12 mouse cellular contexts compared by ENCODE assay signal in the genomic region with DNA sequence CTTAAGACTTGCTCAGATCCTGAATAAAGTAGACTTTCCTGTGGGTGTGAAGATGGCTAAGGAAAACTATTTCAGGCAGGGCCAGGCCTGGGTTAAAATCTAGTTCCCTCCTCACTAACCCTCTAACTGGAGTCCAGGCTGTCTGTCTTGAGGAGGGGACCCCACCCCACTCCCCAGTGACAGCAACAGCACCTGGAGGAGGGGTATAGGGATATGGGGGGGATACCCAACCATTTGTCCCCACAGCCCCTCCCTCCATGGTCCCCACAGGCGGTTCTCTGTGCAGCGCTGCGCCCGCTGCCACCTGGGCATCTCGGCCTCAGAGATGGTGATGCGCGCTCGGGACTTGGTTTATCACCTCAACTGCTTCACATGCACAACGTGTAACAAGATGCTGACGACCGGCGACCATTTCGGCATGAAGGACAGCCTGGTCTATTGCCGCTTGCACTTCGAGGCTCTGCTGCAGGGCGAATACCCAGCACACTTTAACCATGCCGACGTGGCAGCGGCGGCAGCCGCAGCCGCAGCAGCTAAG. TPM values are rescaled to one million over a fixed set of nuclear protein-coding genes. Genes with fewer than 3 reads are reported as not detected.
DNase-seq lines count a peak whose midpoint lies in the region; ATAC-seq and TF ChIP-seq lines count a peak whose summit lies in the region.
"Had no signal": no experiment of that assay in that cellular context is flagged by ENCODE, and none has a peak within 500 bp of the region (broad histone marks: within the 10 kb centered on the region; RNA-seq: fewer than 3 reads in every experiment).

No protein-coding gene starts in this region.

- no peak for TF ChIP-seq CTCF in lung, embryonic 14.5 days (IDR thresholded peaks at IDR 0.05; ENCODE audit: low read depth)

- ATAC-seq in lung, embryonic 14.5 days (ENCODE audit: insufficient read depth) = no peak
- no peak for ATAC-seq in forebrain, embryonic 15.5 days (replicated peaks)
- ATAC-seq in limb, embryonic 14.5 days (ENCODE audit: low FRiP score, low read depth) = no peak
- ATAC-seq in neural tube, embryonic 15.5 days (ENCODE audit: low FRiP score) = no peak
- no peak for ATAC-seq in inflammation-experienced regulatory T-cells, adult 6 months

- peak; percentile 13 for DNase-seq in lung, embryonic 14.5 days
- DNase-seq in lung, postnatal 14 days = no peak
- DNase-seq in limb, embryonic 14.5 days (ENCODE audit: low spot score) = no peak
- DNase-seq in right cerebral cortex, adult 18-20 months = no peak
- no peak for DNase-seq in cerebellum, postnatal 4 days (ENCODE audit: low spot score in 2 of 2)
- DNase-seq: gastrocnemius, adult 2 months; kidney, postnatal 10 days had no signal

- no peak overlapping the region for H3K4me3 ChIP-seq in lung, embryonic 14.5 days (ENCODE audit: low read depth, low read length)
- H3K4me3 ChIP-seq in forebrain, embryonic 15.5 days = peak overlapping the region; percentile 72
- H3K4me3 ChIP-seq in limb, embryonic 14.5 days (replicated peaks; ENCODE audit: low read length) = peak overlapping the region; percentile 74
- H3K4me3 ChIP-seq in neural tube, embryonic 15.5 days (replicated peaks) = 0 out of 2 replicates have a peak overlapping the region, but pooled peaks have one; percentile 4
- H3K4me3 ChIP-seq: gastrocnemius, adult 2 months; liver, embryonic 15.5 days had no signal

- H3K36me3 ChIP-seq in lung, embryonic 14.5 days (ENCODE audit: insufficient read depth) = no peaks in the 10 kb centered on the region
- H3K36me3 ChIP-seq in forebrain, embryonic 15.5 days = no peaks in the 10 kb centered on the region
- no peaks in the 10 kb centered on the region for H3K36me3 ChIP-seq in limb, embryonic 14.5 days (ENCODE audit: control insufficient read depth, insufficient read depth, low read length)
- H3K36me3 ChIP-seq in neural tube, embryonic 15.5 days = no peaks in the 10 kb centered on the region
- H3K36me3 ChIP-seq: liver, embryonic 15.5 days had no signal

- no peak overlapping the region for H3K4me2 ChIP-seq in lung, embryonic 14.5 days
- peak overlapping the region; percentile 86 for H3K4me2 ChIP-seq in forebrain, embryonic 15.5 days (replicated peaks)
- peak overlapping the region; percentile 93 for H3K4me2 ChIP-seq in limb, embryonic 14.5 days (replicated peaks; ENCODE audit: low read depth, low read length, severe bottlenecking)
- no peak overlapping the region for H3K4me2 ChIP-seq in neural tube, embryonic 15.5 days
- H3K4me2 ChIP-seq: liver, embryonic 15.5 days had no signal

- no peaks in the 10 kb centered on the region for H3K9me3 ChIP-seq in lung, embryonic 14.5 days (ENCODE audit: low read depth, low read length)
- H3K9me3 ChIP-seq in forebrain, embryonic 15.5 days = no peaks in the 10 kb centered on the region
- H3K9me3 ChIP-seq in limb, embryonic 14.5 days (ENCODE audit: control insufficient read depth, low read length) = no peaks in the 10 kb centered on the region
- no peaks in the 10 kb centered on the region for H3K9me3 ChIP-seq in neural tube, embryonic 15.5 days (replicated peaks)
- H3K9me3 ChIP-seq: liver, embryonic 15.5 days had no signal

- no peak for TF ChIP-seq POLR2A in limb, embryonic 14.5 days (IDR thresholded peaks at IDR 0.05; ENCODE audit: borderline replicate concordance, extremely low read depth, insufficient read depth, insufficient read length)

- H3K4me1 ChIP-seq in lung, embryonic 14.5 days (ENCODE audit: insufficient read depth) = peaks cover 3% of the 10 kb centered on the region; the same call in 1 of the 2 replicates
- H3K4me1 ChIP-seq in forebrain, embryonic 15.5 days = peaks cover 79% of the 10 kb centered on the region
- peaks cover 19% of the 10 kb centered on the region for H3K4me1 ChIP-seq in limb, embryonic 14.5 days (ENCODE audit: control insufficient read depth, insufficient read depth, low read length)
- peaks cover 49% of the 10 kb centered on the region for H3K4me1 ChIP-seq in neural tube, embryonic 15.5 days

- 3% methylated on average over 22 of the region's 22 CpGs for WGBS in lung, embryonic 14.5 days
- WGBS in forebrain, embryonic 15.5 days = 4% methylated on average over 22 of the region's 22 CpGs
- WGBS in limb, embryonic 14.5 days = 6% methylated on average over 22 of the region's 22 CpGs
- WGBS in neural tube, embryonic 15.5 days = under 1% methylated on average over 22 of the region's 22 CpGs

- H3K27me3 ChIP-seq in lung, embryonic 14.5 days (ENCODE audit: insufficient read depth, low read length) = peaks cover 100% of the 10 kb centered on the region
- H3K27me3 ChIP-seq in forebrain, embryonic 15.5 days = no peaks in the 10 kb centered on the region
- peaks cover 70% of the 10 kb centered on the region for H3K27me3 ChIP-seq in limb, embryonic 14.5 days (ENCODE audit: control insufficient read depth, insufficient read depth, low read length)
- H3K27me3 ChIP-seq in neural tube, embryonic 15.5 days (replicated peaks) = peaks cover 95% of the 10 kb centered on the region

- no peak overlapping the region for H3K9ac ChIP-seq in lung, embryonic 14.5 days
- peak overlapping the region; percentile 93 for H3K9ac ChIP-seq in forebrain, embryonic 15.5 days (replicated peaks)
- H3K9ac ChIP-seq in limb, embryonic 14.5 days (ENCODE audit: low read depth, low read length, severe bottlenecking) = peak overlapping the region; percentile 58
- no peak overlapping the region for H3K9ac ChIP-seq in neural tube, embryonic 15.5 days (replicated peaks)
- H3K9ac ChIP-seq: liver, embryonic 15.5 days had no signal

- no peak overlapping the region for H3K27ac ChIP-seq in lung, embryonic 14.5 days (ENCODE audit: low read depth)
- peak overlapping the region; percentile 96 for H3K27ac ChIP-seq in forebrain, embryonic 15.5 days (replicated peaks)
- no peak overlapping the region for H3K27ac ChIP-seq in limb, embryonic 14.5 days (replicated peaks; ENCODE audit: low read depth, low read length)
- no peak overlapping the region for H3K27ac ChIP-seq in neural tube, embryonic 15.5 days (replicated peaks)
- H3K27ac ChIP-seq: gastrocnemius, adult 2 months; liver, embryonic 15.5 days had no signal

RNA-seq across cellular contexts. Expression of a gene that starts 15.2 kb away (rescaled TPM):
- 0.20 and 0.39 TPM in 2 replicates for polyA plus RNA-seq in lung, embryonic 14.5 days (2014; fragmentation: Nextera tagmentation; extraction: Ambion mirVana)
- polyA plus RNA-seq in forebrain, embryonic 15.5 days (2015; fragmentation: Nextera tagmentation; extraction: Ambion mirVana) = 91.0 and 111 TPM in 2 replicates
- 27.5 and 37.0 TPM in 2 replicates for polyA plus RNA-seq in limb, embryonic 14.5 days (2012; rRNA removed)
- polyA plus RNA-seq in limb, embryonic 14.5 days (2014; fragmentation: Nextera tagmentation; extraction: Ambion mirVana) = 8.7 and 11.4 TPM in 2 replicates
- polyA plus RNA-seq in neural tube, embryonic 15.5 days (2015; fragmentation: Nextera tagmentation; extraction: Ambion mirVana) = 1.6 and 3.0 TPM in 2 replicates
- polyA plus RNA-seq in inflammation-experienced regulatory T-cells, adult 6 months (2017; shearing (Covaris generic)) = under 1 TPM in 1 of 3 experiments, not detected in 2; 0.13 TPM
- polyA plus RNA-seq: heart, postnatal 0 days had no signal

Comparison
In these comparisons a context has a peak if more than half of its experiments do, and no peak if none do; other contexts are left out.
1. H3K4me2 ChIP-seq: peak in forebrain, embryonic 15.5 days (single experiment) and limb, embryonic 14.5 days (single experiment); none in lung, embryonic 14.5 days (single experiment) and neural tube, embryonic 15.5 days (single experiment).
2. H3K9ac ChIP-seq: peak in forebrain, embryonic 15.5 days (single experiment) and limb, embryonic 14.5 days (single experiment); none in lung, embryonic 14.5 days (single experiment) and neural tube, embryonic 15.5 days (single experiment).